Mouse (Mus musculus) hindlimb bud, embryonic 11.5 days (tissue): Measurements from ENCODE around the gene Abhd14a.

ENCODE experiments used
- DNase-seq: peaks from one replicate; pipeline ENCODE4 v3.0.0-alpha.2; 2012; ENCODE audit warnings: low read depth, low spot score; ENCODE audit errors: extremely low spot score

Gene Abhd14a

GRCm38 (mm10) chr9:106453271-106454070 is 6.0 kb upstream of the Abhd14a start, which contains the start of gene Pcbp4:
Gene Pcbp4 (plus strand): TSS chr9:106453291.
- no peak for DNase-seq

DNA sequence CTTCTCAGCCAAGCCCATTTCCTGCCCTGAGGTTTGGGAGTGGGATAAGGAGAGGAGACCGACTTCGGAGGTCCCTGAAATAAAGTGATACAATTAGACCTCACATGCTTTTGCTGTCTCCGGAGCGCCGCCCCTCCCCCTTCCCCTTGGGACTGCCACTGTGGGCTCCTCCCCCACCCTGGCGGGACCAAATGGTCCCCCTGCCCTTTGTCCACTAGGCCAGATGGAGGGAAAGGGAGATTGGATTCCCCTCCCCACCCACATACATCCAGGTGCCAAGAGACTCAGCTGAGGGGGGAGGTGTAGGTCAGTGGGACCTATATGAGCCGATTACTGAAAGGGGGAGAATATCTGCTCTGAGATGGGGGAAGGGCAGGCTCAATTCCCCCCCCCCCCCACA is 5.3 kb upstream of the Abhd14a start:
- DNase-seq: no peak

DNA sequence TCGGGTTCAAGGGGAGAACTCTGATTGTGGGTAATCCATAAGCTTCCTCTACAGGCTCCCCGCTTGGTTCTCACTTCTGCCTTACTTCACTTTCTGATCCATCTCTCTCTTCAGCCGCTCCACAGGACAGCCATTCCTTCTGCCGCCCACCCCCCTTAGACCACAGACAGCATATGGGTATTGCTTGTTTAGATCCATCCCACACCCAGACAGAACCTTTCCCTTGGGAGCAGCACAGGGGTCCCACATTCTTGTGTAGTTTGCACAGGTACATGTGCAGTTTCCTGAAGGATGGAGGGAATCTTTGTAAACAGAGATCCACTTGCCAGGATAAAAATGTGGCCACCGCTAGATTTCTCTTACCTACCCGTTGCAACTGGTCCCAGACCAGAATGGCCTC is 4.9 kb upstream of the Abhd14a start:
- no peak for DNase-seq

DNA sequence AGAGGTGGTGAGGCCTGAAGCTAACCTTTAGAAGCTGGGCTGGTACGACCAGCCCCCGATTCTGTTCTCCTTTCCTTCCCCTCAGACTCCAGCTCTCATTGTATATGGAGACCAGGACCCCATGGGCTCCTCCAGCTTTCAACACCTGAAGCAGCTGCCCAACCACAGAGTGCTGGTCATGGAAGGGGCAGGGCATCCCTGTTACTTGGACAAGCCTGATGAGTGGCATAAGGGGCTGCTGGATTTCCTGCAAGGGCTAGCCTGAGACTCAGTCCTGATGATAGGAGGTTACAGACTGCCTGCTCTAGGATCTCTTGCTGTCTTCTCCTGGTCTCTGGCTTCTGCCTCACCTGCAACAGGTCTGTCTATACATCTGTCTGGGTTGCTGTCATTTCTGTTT is 4.4 kb upstream of the Abhd14a start:
- no peak for DNase-seq

DNA sequence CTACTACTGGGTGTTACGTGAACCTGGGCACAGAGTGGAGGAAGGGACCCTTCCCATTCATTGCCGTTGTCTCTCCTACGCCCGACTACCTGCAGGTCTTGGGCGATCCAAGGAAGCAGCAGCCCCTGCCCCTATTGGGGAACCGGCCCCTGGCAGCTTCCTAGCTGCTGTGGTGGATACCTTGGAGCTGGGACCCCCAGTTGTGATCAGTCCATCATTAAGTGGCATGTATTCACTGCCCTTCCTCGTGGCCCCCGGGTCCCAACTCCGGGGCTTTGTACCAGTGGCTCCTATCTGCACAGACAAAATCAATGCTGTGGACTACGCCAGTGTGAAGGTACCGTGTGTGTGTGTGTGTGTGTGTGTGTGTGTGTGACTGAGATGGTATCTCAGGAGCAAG is 3.8 kb upstream of the Abhd14a start:
- DNase-seq: no peak

- DNase-seq: no peak
These were observed 3.2 kb upstream of the Abhd14a start for GRCm38 (mm10) chr9:106450661-106451060.

GRCm38 (mm10) chr9:106449947-106450346 is 2.5 kb upstream of the Abhd14a start:
- DNase-seq: no peak

GRCm38 (mm10) chr9:106448498-106449031 is 1.1 kb upstream of the Abhd14a start:
- no peak for DNase-seq

DNA sequence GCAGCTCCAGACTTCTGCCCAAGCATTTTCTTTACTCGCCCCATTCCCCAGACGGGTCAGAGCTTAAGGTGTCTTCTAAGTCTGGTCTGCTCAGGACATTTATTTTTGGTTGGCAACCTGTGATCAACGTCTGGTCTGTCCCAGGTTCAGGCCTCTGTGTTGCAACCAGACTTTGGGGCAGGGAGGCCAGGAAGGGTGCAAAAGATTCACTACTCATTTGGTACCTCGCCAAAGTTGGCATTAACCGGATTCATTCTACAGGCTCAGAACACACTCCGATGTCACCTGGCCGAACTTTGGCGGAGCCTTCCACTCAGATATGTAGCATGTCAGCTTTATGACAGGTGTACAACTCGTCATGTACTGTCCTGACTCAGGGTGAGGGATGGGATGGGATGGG is 473 bp upstream of the Abhd14a start:
- no peak for DNase-seq

- DNase-seq: no peak
These were observed 2.6 kb downstream of the Abhd14a start for GRCm38 (mm10) chr9:106444836-106445235.

GRCm38 (mm10) chr9:106442680-106443079 is 4.8 kb downstream of the Abhd14a start:
- no peak for DNase-seq

DNA sequence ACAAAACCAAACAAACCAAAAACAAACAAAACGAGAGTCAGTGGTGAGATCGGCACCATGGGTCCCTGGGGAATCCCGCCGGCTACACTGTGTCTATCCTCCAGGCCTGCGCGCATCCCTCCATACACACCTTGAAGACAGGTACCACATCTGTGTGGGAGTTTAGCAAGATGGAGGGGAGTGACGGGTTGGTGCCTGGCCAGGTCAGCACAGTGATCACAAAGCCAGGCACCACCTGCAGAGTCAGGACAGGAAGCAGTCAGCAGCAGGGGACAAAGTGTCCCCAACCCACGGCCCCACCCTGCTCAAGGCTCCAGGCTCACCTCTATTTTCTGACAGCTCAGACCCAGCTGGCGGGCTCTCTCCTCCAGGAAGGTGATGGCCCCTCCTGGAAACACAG is 10.9 kb downstream of the Abhd14a start:
- DNase-seq: no peak

GRCm38 (mm10) chr9:106433389-106433788 is 14.1 kb downstream of the Abhd14a start:
- DNase-seq: no peak

DNA sequence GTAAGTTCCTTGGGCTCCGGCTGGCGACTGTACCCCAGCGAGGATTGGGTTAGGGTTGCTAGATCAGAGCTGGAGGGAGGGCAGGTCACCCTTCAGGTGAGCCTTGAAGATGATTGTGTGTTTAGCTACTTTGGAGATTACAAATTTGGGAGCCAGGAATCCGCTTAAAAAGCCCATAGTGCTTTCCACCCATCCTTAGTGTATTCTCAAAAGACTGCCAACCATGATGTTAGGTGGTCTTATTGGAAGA is 17.5 kb downstream of the Abhd14a start:
- no peak for DNase-seq

DNA sequence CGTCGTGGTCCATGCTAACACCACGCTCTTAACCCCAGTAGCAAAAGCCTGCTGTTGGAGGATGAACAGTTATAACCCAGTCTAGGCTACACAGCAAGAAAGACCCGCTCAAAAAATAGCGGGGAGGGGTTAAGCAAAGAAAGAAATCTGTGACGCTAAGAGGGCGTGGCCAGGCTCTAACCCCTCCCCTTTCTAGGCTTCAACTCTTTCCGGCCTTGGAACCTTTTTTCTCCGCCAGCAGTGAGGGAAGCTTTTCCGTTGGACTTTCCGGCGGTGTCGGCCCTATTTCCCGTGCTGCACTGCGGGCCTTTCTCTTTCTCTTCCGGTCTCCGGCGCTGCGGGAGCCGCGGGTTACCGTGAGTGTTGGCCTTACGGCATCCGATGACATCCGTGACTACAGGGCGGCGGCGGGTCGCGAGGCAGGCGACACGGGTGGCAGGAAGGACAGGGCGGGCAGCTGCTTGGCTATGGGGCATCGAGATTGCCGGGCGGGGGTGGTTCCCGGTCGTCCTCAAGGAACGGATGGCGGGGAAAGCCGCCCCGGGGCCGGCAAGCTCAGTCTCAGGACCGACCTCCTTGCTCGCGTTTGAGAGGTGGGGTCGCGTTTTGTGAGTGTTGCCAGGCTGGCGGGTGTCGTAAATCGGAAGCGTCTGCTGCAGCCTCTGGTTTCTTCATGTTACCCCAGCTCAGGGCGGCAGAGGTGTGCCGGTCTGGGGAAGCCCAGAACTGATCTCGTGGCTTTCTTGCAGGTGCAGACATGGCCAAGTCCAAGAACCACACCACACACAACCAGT is 18.1 kb downstream of the Abhd14a start, which contains the start of gene Rpl29:
TSS of gene Rpl29 (plus strand) at position 234 of the 794 bp plus-strand sequence.
- peak; percentile 95 for DNase-seq

DNA sequence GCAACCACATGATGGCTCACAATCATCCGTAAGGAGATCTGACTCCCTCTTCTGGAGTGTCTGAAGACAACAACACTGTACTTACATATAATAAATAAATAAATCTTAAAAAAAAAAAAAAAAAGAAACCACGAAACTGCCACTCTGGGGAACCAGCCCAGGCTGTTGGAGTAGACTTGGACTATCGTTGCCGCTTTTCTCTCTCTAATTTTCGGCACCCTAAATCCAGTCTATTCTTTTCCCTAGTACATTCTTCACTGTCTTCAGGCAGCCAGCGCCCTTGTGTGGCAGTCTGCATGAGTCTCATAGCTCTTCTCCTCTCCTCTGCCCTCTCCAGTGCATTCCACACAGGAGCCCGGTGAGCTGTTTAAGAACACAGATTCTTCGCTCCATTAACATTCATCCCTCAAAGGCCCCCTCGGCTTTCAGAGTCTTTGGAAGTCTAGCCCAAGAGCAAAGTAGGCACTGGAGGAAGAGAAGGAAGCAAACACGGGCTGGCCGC is 18.7 kb downstream of the Abhd14a start:
- DNase-seq: no peak

- peak; percentile 99 for DNase-seq
These were observed 25.7 kb downstream of the Abhd14a start for GRCm38 (mm10) chr9:106421865-106422160.

DNA sequence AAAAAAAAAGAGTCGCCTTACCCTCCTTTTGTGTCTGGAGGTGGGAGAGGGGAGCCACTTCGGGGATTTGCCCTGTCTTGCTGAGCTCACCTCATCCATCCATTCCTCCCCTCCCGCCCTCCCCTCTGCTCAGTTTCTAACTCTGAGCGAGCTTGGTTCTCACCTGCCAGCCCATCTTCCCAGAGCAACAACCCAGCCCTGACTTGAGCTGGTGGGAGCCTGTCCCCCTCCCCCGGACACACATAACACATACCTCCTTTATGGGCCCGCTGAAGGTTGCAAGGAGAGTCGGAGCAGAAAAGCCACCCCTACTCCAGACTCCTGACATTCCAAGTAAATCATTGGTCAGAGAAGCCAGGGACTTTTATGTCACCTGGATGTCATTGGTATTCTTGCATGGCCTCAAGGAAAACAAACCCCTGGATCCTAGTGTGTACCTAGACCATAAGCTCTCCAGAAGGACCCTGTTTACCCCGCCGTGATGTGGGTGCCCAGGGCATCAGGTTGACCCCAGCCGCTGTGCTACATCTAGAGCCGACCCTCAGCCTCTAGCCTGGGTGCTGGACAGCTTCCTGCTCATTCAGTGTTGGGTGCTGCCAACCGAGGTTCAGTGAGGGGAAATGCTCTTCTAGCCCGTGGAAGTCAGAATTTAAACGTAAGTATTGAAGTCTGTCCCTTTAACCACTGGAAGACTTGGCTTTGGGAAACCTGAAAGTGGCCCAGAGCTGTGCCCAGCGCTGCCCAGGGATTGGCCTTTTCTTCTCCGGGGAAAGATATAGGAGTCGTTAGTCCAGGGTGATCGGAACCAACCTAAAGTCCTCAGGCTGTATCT is 26.2 kb downstream of the Abhd14a start:
- no peak for DNase-seq

DNA sequence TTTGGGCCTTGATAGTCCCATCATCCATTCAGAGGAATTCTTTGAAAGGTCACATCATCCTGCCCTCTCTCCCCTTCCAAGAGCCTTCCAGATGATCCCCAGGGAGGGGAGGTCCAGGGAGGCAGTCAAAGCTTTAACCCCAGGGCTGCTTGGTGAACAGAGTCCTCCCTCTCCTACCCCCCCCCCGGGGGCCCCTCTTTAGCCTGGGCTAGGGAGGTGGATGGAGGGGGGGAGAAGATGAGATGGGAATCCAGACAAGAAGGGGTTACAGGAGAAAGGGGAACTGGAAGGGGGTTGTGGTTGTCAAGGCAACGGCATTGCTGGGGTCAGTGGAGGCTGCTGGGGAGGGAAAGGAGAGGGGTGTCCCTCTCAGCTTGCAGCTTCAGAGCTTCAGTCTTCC is 26.9 kb downstream of the Abhd14a start:
- no peak for DNase-seq

DNA sequence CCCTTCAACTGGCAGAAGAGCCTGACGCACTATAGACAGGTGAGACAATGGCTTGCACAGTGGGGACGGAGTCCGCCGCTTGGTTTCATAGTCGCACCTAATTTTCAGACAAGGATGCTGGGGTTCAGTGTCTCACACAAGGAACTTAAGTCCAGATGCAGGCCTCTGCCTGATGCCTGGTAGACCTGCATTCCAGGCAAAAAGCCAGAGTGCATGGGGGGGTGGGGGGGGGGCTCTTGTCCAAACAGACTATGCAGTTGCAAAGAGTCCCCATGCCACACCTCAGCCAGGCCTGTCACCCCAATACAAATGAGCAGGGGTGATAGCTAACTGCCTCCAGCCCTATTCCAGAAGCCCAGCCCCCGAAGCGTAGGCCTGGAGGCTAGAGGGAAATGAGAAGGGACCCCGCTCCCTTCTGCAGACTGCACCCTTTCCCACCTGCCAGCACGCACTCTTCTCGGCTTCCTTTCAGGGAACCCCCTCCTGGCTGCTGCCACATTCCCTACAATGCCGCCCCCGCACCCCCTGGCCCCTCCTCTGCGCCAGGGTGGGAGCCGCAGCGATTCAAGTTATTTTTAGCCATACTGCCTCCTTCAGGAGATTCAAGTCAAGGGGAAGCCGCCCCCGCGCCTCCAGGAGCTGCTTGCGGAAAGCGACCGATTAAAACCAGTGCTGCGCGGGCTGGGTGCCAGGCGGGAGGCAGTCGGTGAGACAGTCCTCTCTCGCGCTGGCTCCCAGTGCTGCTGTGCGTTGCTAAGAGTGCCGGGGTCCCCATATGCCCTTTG is 29.4 kb downstream of the Abhd14a start:
- DNase-seq: no peak

DNA sequence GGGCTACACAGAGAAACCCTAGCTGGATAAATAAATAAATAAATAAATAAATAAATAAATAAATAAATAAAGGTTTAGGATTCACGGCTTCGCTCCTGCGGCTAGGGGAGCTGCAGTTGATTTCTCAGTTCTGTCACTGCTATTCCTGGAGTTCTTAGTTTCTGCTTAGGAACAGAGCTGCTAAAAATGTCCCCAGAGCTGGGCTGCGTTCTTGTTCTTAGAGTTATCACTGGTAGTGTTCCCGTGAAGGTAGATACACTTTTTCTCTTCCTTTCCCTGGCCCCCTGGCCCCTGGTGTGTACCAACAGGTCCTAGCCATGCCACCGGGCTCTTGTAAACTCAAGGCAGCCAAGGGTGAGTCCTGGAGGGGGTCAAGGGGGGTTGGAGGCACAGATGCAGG is 30.7 kb downstream of the Abhd14a start:
- no peak for DNase-seq
